Mouse (Mus musculus) brain, embryonic 14.5 days (tissue): Measurements from ENCODE around the gene Dnmt3l.

ENCODE experiments used
- CTCF ChIP-seq: fragments of 200-500 bp; IDR thresholded peaks from 2 replicates; pipeline ENCODE4 v1.5.1; 2012; ENCODE audit warnings: inconsistent platforms, mild to moderate bottlenecking, moderate library complexity, borderline replicate concordance; ENCODE audit not compliant: insufficient read depth, insufficient read length; ENCODE audit errors: extremely low read depth
- POLR2A ChIP-seq: fragments of 200-500 bp; IDR thresholded peaks from 2 replicates; pipeline ENCODE4 v1.6.1; 2012; ENCODE audit warnings: mild to moderate bottlenecking, inconsistent platforms, borderline replicate concordance; ENCODE audit not compliant: poor library complexity, insufficient read depth, insufficient read length, severe bottlenecking; ENCODE audit errors: extremely low read depth

DNA sequence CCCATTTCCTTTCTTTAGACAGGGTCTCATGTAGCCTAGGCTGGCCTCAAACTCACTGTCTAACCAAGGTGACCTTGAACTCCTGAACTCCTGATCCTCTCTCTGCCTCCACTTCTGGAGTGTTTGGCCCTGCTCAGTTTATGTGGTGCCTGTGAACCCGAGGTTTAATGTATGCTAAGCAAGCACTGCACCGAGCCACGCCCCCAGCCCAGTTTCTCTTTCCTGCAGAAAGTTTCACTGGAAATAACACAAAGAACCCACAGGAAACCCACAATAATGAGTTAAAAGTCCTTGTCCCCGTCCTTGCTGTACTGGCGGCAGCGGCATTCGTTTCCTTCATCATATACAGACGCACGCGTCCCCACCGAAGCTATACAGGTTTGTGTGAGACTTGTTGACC, 33.2 kb downstream of the Dnmt3l start:
- TF ChIP-seq CTCF: no peak
- no peak for TF ChIP-seq POLR2A
